Mouse (Mus musculus): ENCODE data around the gene Fgfr4.

Fgfr4 gene

GRCm38 (mm10) chr13:55211221-55212010 lies 59.0 kb downstream of the Fgfr4 start:
- peak; percentile 87 for DNase-seq

- peak; percentile 50 for DNase-seq
These were observed 59.5 kb downstream of the Fgfr4 start for GRCm38 (mm10) chr13:55212011-55212360.

- peak; percentile 53 for DNase-seq
These were observed 60.1 kb downstream of the Fgfr4 start for GRCm38 (mm10) chr13:55212361-55213137.

DNA sequence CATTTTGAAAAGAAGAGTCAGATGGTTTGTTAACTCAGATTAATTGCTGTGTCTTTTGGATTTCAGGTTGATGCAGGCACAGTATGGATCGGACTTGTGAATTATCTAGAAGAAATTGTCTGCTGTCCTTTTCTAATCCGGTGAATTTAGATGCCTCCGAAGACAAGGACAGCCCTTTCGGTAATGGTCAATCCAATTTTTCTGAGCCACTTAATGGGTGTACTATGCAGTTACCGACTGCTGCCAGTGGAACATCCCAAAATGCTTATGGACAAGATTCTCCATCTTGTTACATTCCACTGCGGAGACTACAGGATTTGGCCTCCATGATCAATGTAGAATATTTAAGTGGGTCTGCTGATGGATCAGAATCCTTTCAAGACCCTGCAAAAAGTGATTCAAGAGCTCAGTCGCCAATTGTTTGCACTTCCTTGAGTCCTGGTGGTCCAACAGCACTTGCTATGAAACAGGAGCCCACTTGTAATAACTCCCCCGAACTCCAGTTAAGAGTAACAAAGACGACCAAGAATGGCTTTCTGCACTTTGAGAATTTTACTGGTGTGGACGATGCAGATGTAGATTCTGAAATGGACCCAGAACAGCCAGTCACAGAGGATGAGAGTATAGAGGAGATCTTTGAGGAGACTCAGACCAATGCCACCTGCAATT lies 60.8 kb downstream of the Fgfr4 start:
- no peak for DNase-seq
